Mouse (Mus musculus) spleen, adult 2 months (tissue): ENCODE measurements around the gene Gtsf1l.

ENCODE experiments used
- CTCF ChIP-seq: fragments of 200-500 bp; IDR thresholded peaks from 2 replicates; pipeline ENCODE4 v1.5.1; 2011; ENCODE audit warnings: mild to moderate bottlenecking, inconsistent platforms; ENCODE audit not compliant: insufficient read depth, insufficient read length, insufficient replicate concordance; ENCODE audit errors: extremely low read depth
- POLR2A ChIP-seq: fragments of 200-500 bp; IDR thresholded peaks from 2 replicates; pipeline ENCODE4 v1.6.1; 2011; ENCODE audit warnings: low read depth, low read length, inconsistent platforms

- no peak for TF ChIP-seq CTCF
- TF ChIP-seq POLR2A = no peak
Measured at GRCm38 (mm10) chr2:163120626-163121352, 33.1 kb upstream of the Gtsf1l start.
